ENCODE assay signal across 18 mouse cellular contexts in genomic region chr10:123710738-123711137, GRCm38 (mm10).
DNase-seq lines count a peak whose midpoint lies in the region.
"Had no signal": no experiment of that assay in that cellular context is flagged by ENCODE, and none has a peak within 500 bp of the region (broad histone marks: within the 10 kb centered on the region; RNA-seq: fewer than 3 reads in every experiment).

No protein-coding gene starts in this region.

- intact Hi-C loops in left cerebral cortex, postnatal 10 days (cut with DNase I): no loop called here
- intact Hi-C loops in left cerebral cortex, postnatal 36 days (cut with DNase I): no loop called here

- peak; percentile 9 to 60 for DNase-seq in frontal cortex, adult 2 months (ENCODE audit: extremely low spot score in 1 of 2, low spot score in 1 of 2)
- no peak for DNase-seq in frontal cortex, postnatal 25 days (ENCODE audit: low spot score in 2 of 2)
- DNase-seq in left cerebral cortex, adult 11 months (ENCODE audit: low spot score): peak; percentile 3
- no peak for DNase-seq in left cerebral cortex, postnatal 10 days (ENCODE audit: extremely low spot score in 1 of 2, low spot score in 2 of 2)
- peak; percentile 17 to 25 for DNase-seq in right cerebral cortex, adult 2 months (ENCODE audit: low spot score in 2 of 2)
- DNase-seq in right cerebral cortex, postnatal 10 days (ENCODE audit: low spot score in 2 of 2): no peak
- DNase-seq in left cerebral cortex, postnatal 36 days (ENCODE audit: low spot score in 2 of 2): peak; percentile 11
- no peak for DNase-seq in spleen, postnatal 4 days (ENCODE audit: low spot score in 2 of 2)
- DNase-seq: adrenal gland, postnatal 25 days; cerebellum, adult 2 months; cerebellum, postnatal 14 days; gastrocnemius, postnatal 25 days; heart, adult 11 months; kidney, adult 18-20 months; kidney, postnatal 25 days; liver, embryonic 13.5 days; lung, adult 18-20 months; thymus, postnatal 4 days had no signal

Comparison
In these comparisons a context has a peak if more than half of its experiments do, and no peak if none do; other contexts are left out.
1. DNase-seq: peak in frontal cortex, adult 2 months (2 of 2), left cerebral cortex, adult 11 months (single experiment), right cerebral cortex, adult 2 months (2 of 2) and left cerebral cortex, postnatal 36 days (2 of 2); none in frontal cortex, postnatal 25 days (0 of 2), left cerebral cortex, postnatal 10 days (0 of 2), right cerebral cortex, postnatal 10 days (0 of 2) and spleen, postnatal 4 days (0 of 2).